Comparison of ENCODE assay signal across 7 mouse cellular contexts in genomic region chr9:90114567-90115307, GRCm38 (mm10). TPM values are rescaled to one million over a fixed set of nuclear protein-coding genes. Genes with fewer than 3 reads are reported as not detected.
A peak's percentile ranks its signal among the peaks of the same experiment; 100 is the strongest.
DNase-seq lines count a peak whose midpoint lies in the region; ATAC-seq lines count a peak whose summit lies in the region.

Gene Morf4l1, minus strand, starts transcription at chr9:90114774.

- whole genome bisulfite sequencing in embryonic facial prominence, embryonic 11.5 days = 1% methylated on average over 36 of the region's 40 CpGs
- 2% methylated on average over 39 of the region's 40 CpGs for WGBS in limb, embryonic 11.5 days
- 2% methylated on average over 38 of the region's 40 CpGs for WGBS in midbrain, embryonic 14.5 days

- H3K4me3 ChIP-seq in embryonic facial prominence, embryonic 11.5 days (ENCODE audit: low read depth, low read length) = peak within 1 kb of the TSS; percentile 94
- peak within 1 kb of the TSS; percentile 82 for H3K4me3 ChIP-seq in limb, embryonic 11.5 days (ENCODE audit: low read depth, low read length)
- peak within 1 kb of the TSS; percentile 88 for H3K4me3 ChIP-seq in midbrain, embryonic 14.5 days (replicated peaks; ENCODE audit: low read depth, low read length)

- no peaks in the 10 kb centered on the region for H3K27me3 ChIP-seq in embryonic facial prominence, embryonic 11.5 days (ENCODE audit: control insufficient read depth, insufficient read depth, low read length)
- H3K27me3 ChIP-seq in limb, embryonic 11.5 days (ENCODE audit: control insufficient read depth, insufficient read depth, low read length) = no peaks in the 10 kb centered on the region
- H3K27me3 ChIP-seq in midbrain, embryonic 14.5 days (ENCODE audit: control insufficient read depth, insufficient read depth, low read length) = no peaks in the 10 kb centered on the region

- H3K9ac ChIP-seq in embryonic facial prominence, embryonic 11.5 days (replicated peaks; ENCODE audit: low read length) = peak within 1 kb of the TSS; percentile 98
- H3K9ac ChIP-seq in limb, embryonic 11.5 days (ENCODE audit: low read length) = peak within 1 kb of the TSS; percentile 99
- H3K9ac ChIP-seq in midbrain, embryonic 14.5 days (replicated peaks; ENCODE audit: low read length) = peak within 1 kb of the TSS; percentile 98

- no peaks in the 10 kb centered on the region for H3K9me3 ChIP-seq in embryonic facial prominence, embryonic 11.5 days (replicated peaks; ENCODE audit: control insufficient read depth, low read length)
- H3K9me3 ChIP-seq in limb, embryonic 11.5 days (ENCODE audit: control insufficient read depth, low read length) = no peaks in the 10 kb centered on the region
- no peaks in the 10 kb centered on the region for H3K9me3 ChIP-seq in midbrain, embryonic 14.5 days (ENCODE audit: control insufficient read depth, low read length)

- DNase-seq in adrenal gland, postnatal 14 days = peak; percentile 99
- DNase-seq in embryonic facial prominence, embryonic 11.5 days (ENCODE audit: low spot score) = peak; percentile 98
- DNase-seq in kidney, adult 18-20 months = peak; percentile 95
- peak; percentile 97 for DNase-seq in limb, embryonic 11.5 days (ENCODE audit: low spot score)
- DNase-seq in midbrain, embryonic 14.5 days = peak; percentile 99
- peak; percentile 87 to 94 for DNase-seq in spleen, adult 18-20 months

- no peaks in the 10 kb centered on the region for H3K4me1 ChIP-seq in embryonic facial prominence, embryonic 11.5 days (ENCODE audit: control insufficient read depth, insufficient read depth, low read length)
- H3K4me1 ChIP-seq in limb, embryonic 11.5 days (ENCODE audit: control insufficient read depth, insufficient read depth, low read length) = no peaks in the 10 kb centered on the region
- H3K4me1 ChIP-seq in midbrain, embryonic 14.5 days (ENCODE audit: control insufficient read depth, insufficient read depth, low read length) = peaks cover 17% of the 10 kb centered on the region

- H3K27ac ChIP-seq in embryonic facial prominence, embryonic 11.5 days (replicated peaks; ENCODE audit: low read depth, low read length) = peak within 1 kb of the TSS; percentile 97
- H3K27ac ChIP-seq in limb, embryonic 11.5 days (replicated peaks; ENCODE audit: low read depth, low read length) = peak within 1 kb of the TSS; percentile 95
- peak within 1 kb of the TSS; percentile 99 for H3K27ac ChIP-seq in midbrain, embryonic 14.5 days (replicated peaks; ENCODE audit: low read depth, low read length)

- ATAC-seq in embryonic facial prominence, embryonic 11.5 days (replicated peaks; ENCODE audit: insufficient number of reproducible peaks, low FRiP score, low TSS enrichment, low read depth) = peak; percentile 99
- peak; percentile 83 for ATAC-seq in granulocyte monocyte progenitor cell, adult 5-6 weeks (replicated peaks; ENCODE audit: poor library complexity, severe bottlenecking)
- peak; percentile 98 for ATAC-seq in limb, embryonic 11.5 days (ENCODE audit: insufficient number of reproducible peaks, low FRiP score, low TSS enrichment, low read depth)
- ATAC-seq in midbrain, embryonic 14.5 days (ENCODE audit: low FRiP score, low TSS enrichment) = peak; percentile 99

- no peaks in the 10 kb centered on the region for H3K36me3 ChIP-seq in embryonic facial prominence, embryonic 11.5 days (replicated peaks; ENCODE audit: control insufficient read depth, insufficient read depth, low read depth, low read length)
- no peaks in the 10 kb centered on the region for H3K36me3 ChIP-seq in limb, embryonic 11.5 days (ENCODE audit: control insufficient read depth, insufficient read depth, low read length)
- no peaks in the 10 kb centered on the region for H3K36me3 ChIP-seq in midbrain, embryonic 14.5 days (ENCODE audit: control insufficient read depth, insufficient read depth, low read length)

- peak within 1 kb of the TSS; percentile 72 for H3K4me2 ChIP-seq in embryonic facial prominence, embryonic 11.5 days (ENCODE audit: low read depth, low read length)
- peak within 1 kb of the TSS; percentile 71 for H3K4me2 ChIP-seq in limb, embryonic 11.5 days (ENCODE audit: low read depth, severe bottlenecking)
- peak within 1 kb of the TSS; percentile 84 for H3K4me2 ChIP-seq in midbrain, embryonic 14.5 days (ENCODE audit: low read length)

RNA-seq across cellular contexts. Expression of gene Morf4l1, which starts in this region (rescaled TPM):
- total RNA-seq in adrenal gland, postnatal 14 days (2021) = 268 and 288 TPM in 2 replicates
- polyA plus RNA-seq in embryonic facial prominence, embryonic 11.5 days (2014; fragmentation: Nextera tagmentation; extraction: Ambion mirVana) = 527 and 556 TPM in 2 replicates
- total RNA-seq in granulocyte monocyte progenitor cell, adult 5-6 weeks (2014; fragmentation: Nextera tagmentation) = 319 and 364 TPM in 2 replicates
- total RNA-seq in granulocyte monocyte progenitor cell, adult 5-6 weeks (2017) = 210 and 242 TPM in 2 replicates
- 470 and 473 TPM in 2 replicates for polyA plus RNA-seq in limb, embryonic 11.5 days (2014; fragmentation: Nextera tagmentation; extraction: Ambion mirVana)
- polyA plus RNA-seq in midbrain, embryonic 14.5 days (2014; fragmentation: Nextera tagmentation; extraction: Ambion mirVana) = 616 and 659 TPM in 2 replicates

Comparison
In these comparisons a context has a peak if more than half of its experiments do, and no peak if none do; other contexts are left out.
1. Peak in every context shown above with its lines: DNase-seq, ATAC-seq, H3K4me3 ChIP-seq and H3K27ac ChIP-seq.